Mouse (Mus musculus): ENCODE data around the gene Zfp644. TPM values are rescaled to one million over a fixed set of nuclear protein-coding genes. Genes with fewer than 3 reads are reported as not detected.

Gene Zfp644
- polyA plus RNA-seq (2014; fragmentation: Nextera tagmentation; extraction: Ambion mirVana): 77.6 and 89.9 TPM in 2 replicates

GRCm38 (mm10) chr5:106696396-106697337, at the start of gene Zfp644:
Gene Zfp644 (minus strand): TSS chr5:106697287.
- peak; percentile 99 for DNase-seq (ENCODE audit: low spot score, missing footprints)
- Histone ChIP-seq H3K4me2 (peak within 1 kb of the TSS; percentile 72), H3K4me3 (ENCODE audit: low read depth, low read length) (peak within 1 kb of the TSS; percentile 81), H3K9ac (ENCODE audit: low read length) (peak within 1 kb of the TSS; percentile 99), H3K4me1 (ENCODE audit: control insufficient read depth, insufficient read depth, low read length) (peaks cover 20% of the 10 kb centered on the region), H3K9me3 (ENCODE audit: control insufficient read depth, low read length) (no peaks in the 10 kb centered on the region), H3K27ac (ENCODE audit: low read depth, low read length) (peak within 1 kb of the TSS; percentile 99), H3K36me3 (ENCODE audit: control insufficient read depth, insufficient read depth, low read length) (no peaks in the 10 kb centered on the region), H3K27me3 (ENCODE audit: control insufficient read depth, insufficient read depth, low read length) (no peaks in the 10 kb centered on the region)
- ATAC-seq (ENCODE audit: low FRiP score): peak; percentile 94
- WGBS: under 1% methylated on average over 70 of the region's 71 CpGs

- WGBS: 44% methylated on average over 6 of the region's 6 CpGs
- no peak overlapping the region for H3K27ac ChIP-seq (ENCODE audit: low read depth, low read length)
- H3K4me1 ChIP-seq (ENCODE audit: control insufficient read depth, insufficient read depth, low read length): no peaks in the 10 kb centered on the region
- H3K36me3 ChIP-seq (ENCODE audit: control insufficient read depth, insufficient read depth, low read length): no peaks in the 10 kb centered on the region
- H3K9me3 ChIP-seq (ENCODE audit: control insufficient read depth, low read length): no peaks in the 10 kb centered on the region
- no peak for ATAC-seq (ENCODE audit: low FRiP score)
- H3K9ac ChIP-seq (ENCODE audit: low read length): no peak overlapping the region
- H3K4me3 ChIP-seq (ENCODE audit: low read depth, low read length): no peak overlapping the region
- no peaks in the 10 kb centered on the region for H3K27me3 ChIP-seq (ENCODE audit: control insufficient read depth, insufficient read depth, low read length)
- DNase-seq (ENCODE audit: low spot score, missing footprints): peak; percentile 75
- H3K4me2 ChIP-seq: no peak overlapping the region
These were observed 42.6 kb upstream of the Zfp644 start for GRCm38 (mm10) chr5:106739716-106740115.

DNA sequence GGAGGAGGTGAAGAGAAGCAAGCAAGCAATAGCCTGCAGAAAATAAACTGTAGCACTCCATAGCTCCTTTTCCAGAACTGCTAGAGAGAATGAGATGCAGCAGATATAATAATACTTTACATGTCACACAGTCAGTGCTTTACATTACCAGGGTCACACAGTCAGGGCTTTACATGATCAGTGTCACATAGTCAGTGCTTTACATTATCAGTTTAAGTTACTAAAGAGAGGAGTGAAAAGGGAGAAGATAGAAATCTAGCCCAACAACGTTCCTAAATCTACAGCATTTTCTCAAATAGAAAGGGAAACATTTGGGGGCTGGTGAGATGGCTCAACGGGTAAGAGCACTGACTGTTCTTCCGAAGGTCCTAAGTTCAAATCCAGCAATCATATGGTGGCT, 26.4 kb upstream of the Zfp644 start:
- H3K36me3 ChIP-seq (ENCODE audit: control insufficient read depth, insufficient read depth, low read length): no peaks in the 10 kb centered on the region
- no peaks in the 10 kb centered on the region for H3K9me3 ChIP-seq (ENCODE audit: control insufficient read depth, low read length)
- no peak overlapping the region for H3K4me2 ChIP-seq
- WGBS: 91% methylated on average over 3 of the region's 3 CpGs
- no peaks in the 10 kb centered on the region for H3K27me3 ChIP-seq (ENCODE audit: control insufficient read depth, insufficient read depth, low read length)
- ATAC-seq (ENCODE audit: low FRiP score) (no peak), DNase-seq (ENCODE audit: low spot score, missing footprints) (peak; percentile 75)
- H3K4me3 ChIP-seq (ENCODE audit: low read depth, low read length): no peak overlapping the region
- no peaks in the 10 kb centered on the region for H3K4me1 ChIP-seq (ENCODE audit: control insufficient read depth, insufficient read depth, low read length)
- no peak overlapping the region for H3K9ac ChIP-seq (ENCODE audit: low read length)
- H3K27ac ChIP-seq (ENCODE audit: low read depth, low read length): no peak overlapping the region

GRCm38 (mm10) chr5:106722771-106723170, 25.7 kb upstream of the Zfp644 start:
- no peaks in the 10 kb centered on the region for H3K36me3 ChIP-seq (ENCODE audit: control insufficient read depth, insufficient read depth, low read length)
- 82% methylated on average over 5 of the region's 5 CpGs for WGBS
- ATAC-seq (ENCODE audit: low FRiP score) (no peak), DNase-seq (ENCODE audit: low spot score, missing footprints) (peak; percentile 77)
- H3K27me3 ChIP-seq (ENCODE audit: control insufficient read depth, insufficient read depth, low read length): no peaks in the 10 kb centered on the region
- no peaks in the 10 kb centered on the region for H3K9me3 ChIP-seq (ENCODE audit: control insufficient read depth, low read length)
- H3K4me1 ChIP-seq (ENCODE audit: control insufficient read depth, insufficient read depth, low read length): no peaks in the 10 kb centered on the region
- no peak overlapping the region for H3K4me2 ChIP-seq
- no peak overlapping the region for H3K27ac ChIP-seq (ENCODE audit: low read depth, low read length)
- no peak overlapping the region for H3K4me3 ChIP-seq (ENCODE audit: low read depth, low read length)
- no peak overlapping the region for H3K9ac ChIP-seq (ENCODE audit: low read length)

DNA sequence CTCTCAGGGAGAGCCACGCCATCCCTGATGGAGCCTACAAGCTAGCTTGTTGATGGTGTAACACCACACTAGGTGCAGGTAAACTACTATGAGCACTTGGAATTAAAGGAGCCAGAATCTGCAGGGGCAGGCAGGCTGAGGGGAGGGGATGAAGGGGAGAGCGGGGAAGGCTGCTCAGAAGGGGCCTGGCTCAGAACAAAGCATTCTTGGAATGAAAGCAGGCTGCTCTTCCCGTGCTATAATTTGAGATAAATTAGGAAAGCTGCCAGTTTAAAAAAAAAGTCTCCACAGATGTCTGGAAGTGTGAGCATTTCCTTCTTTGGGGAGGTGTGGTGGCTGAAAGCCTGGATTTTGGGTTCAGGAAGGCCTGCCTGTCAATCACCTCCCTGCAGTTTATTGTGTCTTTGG, 14.8 kb upstream of the Zfp644 start:
- peak overlapping the region; percentile 42; the same call in 1 of the 2 replicates for H3K9ac ChIP-seq (ENCODE audit: low read length)
- no peak overlapping the region for H3K4me2 ChIP-seq
- no peaks in the 10 kb centered on the region for H3K36me3 ChIP-seq (ENCODE audit: control insufficient read depth, insufficient read depth, low read length)
- H3K27me3 ChIP-seq (ENCODE audit: control insufficient read depth, insufficient read depth, low read length): no peaks in the 10 kb centered on the region
- peak; percentile 88 for DNase-seq (ENCODE audit: low spot score, missing footprints)
- 36% methylated on average over 3 of the region's 3 CpGs for WGBS
- no peak overlapping the region for H3K27ac ChIP-seq (ENCODE audit: low read depth, low read length)
- H3K4me3 ChIP-seq (ENCODE audit: low read depth, low read length): no peak overlapping the region
- no peaks in the 10 kb centered on the region for H3K9me3 ChIP-seq (ENCODE audit: control insufficient read depth, low read length)
- H3K4me1 ChIP-seq (ENCODE audit: control insufficient read depth, insufficient read depth, low read length): peaks cover 6% of the 10 kb centered on the region; the same call in 1 of the 2 replicates
- no peak for ATAC-seq (ENCODE audit: low FRiP score)

DNA sequence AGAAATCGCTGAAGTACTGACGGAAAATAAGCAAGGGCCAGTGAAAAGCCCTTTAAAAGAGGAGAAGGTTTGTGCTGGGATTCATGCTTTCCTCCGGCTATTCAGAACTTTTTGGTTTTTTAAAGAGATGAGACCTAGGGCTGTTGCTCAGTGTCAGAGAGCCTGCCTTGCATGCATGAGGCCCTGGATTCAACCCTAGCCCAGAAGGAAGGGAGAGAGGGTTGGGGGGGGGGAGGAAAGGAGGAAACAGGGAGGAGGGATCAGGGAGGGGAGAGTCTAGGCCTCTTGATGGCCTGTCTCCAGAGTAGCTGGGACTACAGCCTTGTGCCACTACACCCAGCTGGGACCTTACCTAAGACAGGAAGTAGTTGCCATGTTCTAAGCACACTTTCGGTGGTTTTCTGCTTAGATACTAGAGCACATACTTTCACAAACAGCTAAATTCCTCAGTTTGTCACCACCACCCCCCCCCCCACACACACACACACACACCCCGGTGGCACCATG, 14.2 kb upstream of the Zfp644 start:
- WGBS: 77% methylated on average over 5 of the region's 5 CpGs
- peak; percentile 83 for DNase-seq (ENCODE audit: low spot score, missing footprints)
- no peaks in the 10 kb centered on the region for H3K9me3 ChIP-seq (ENCODE audit: control insufficient read depth, low read length)
- H3K4me3 ChIP-seq (ENCODE audit: low read depth, low read length): no peak overlapping the region
- peaks cover 6% of the 10 kb centered on the region; the same call in 1 of the 2 replicates for H3K4me1 ChIP-seq (ENCODE audit: control insufficient read depth, insufficient read depth, low read length)
- no peaks in the 10 kb centered on the region for H3K36me3 ChIP-seq (ENCODE audit: control insufficient read depth, insufficient read depth, low read length)
- H3K27ac ChIP-seq (ENCODE audit: low read depth, low read length): no peak overlapping the region
- no peak for ATAC-seq (ENCODE audit: low FRiP score)
- no peak overlapping the region; the same call in 1 of the 2 replicates for H3K9ac ChIP-seq (ENCODE audit: low read length)
- H3K27me3 ChIP-seq (ENCODE audit: control insufficient read depth, insufficient read depth, low read length): no peaks in the 10 kb centered on the region
- H3K4me2 ChIP-seq: no peak overlapping the region

GRCm38 (mm10) chr5:106710611-106711010, 13.5 kb upstream of the Zfp644 start:
- Histone ChIP-seq H3K9me3 (ENCODE audit: control insufficient read depth, low read length) (no peaks in the 10 kb centered on the region), H3K27me3 (ENCODE audit: control insufficient read depth, insufficient read depth, low read length) (no peaks in the 10 kb centered on the region), H3K4me3 (ENCODE audit: low read depth, low read length) (no peak overlapping the region), H3K4me2 (no peak overlapping the region), H3K4me1 (ENCODE audit: control insufficient read depth, insufficient read depth, low read length) (peaks cover 6% of the 10 kb centered on the region; the same call in 1 of the 2 replicates), H3K27ac (ENCODE audit: low read depth, low read length) (no peak overlapping the region), H3K9ac (ENCODE audit: low read length) (no peak overlapping the region), H3K36me3 (ENCODE audit: control insufficient read depth, insufficient read depth, low read length) (no peaks in the 10 kb centered on the region)
- 77% methylated on average over 12 of the region's 12 CpGs for WGBS
- ATAC-seq (ENCODE audit: low FRiP score): no peak
- DNase-seq (ENCODE audit: low spot score, missing footprints): peak; percentile 68

DNA sequence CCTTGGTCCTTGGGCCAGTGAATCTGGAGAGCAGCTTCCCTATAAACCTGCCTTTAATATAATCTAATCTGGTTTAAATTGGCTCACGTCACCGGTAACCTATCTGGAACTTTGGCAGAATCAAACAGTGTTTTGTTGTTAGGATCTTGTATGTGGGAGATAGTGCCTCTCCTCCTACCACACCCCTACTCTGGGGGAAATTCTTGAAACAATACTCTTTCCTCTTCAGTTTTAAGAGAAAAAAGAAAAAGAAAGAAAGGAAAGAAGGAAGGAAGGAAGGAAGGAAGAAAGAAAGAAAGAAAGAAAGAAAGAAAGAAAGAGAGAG, 13.0 kb upstream of the Zfp644 start:
- H3K27ac ChIP-seq (ENCODE audit: low read depth, low read length): no peak overlapping the region
- no peak for ATAC-seq (ENCODE audit: low FRiP score)
- 64% methylated on average over 2 of the region's 2 CpGs for WGBS

GRCm38 (mm10) chr5:106709388-106710084, 12.4 kb upstream of the Zfp644 start:
- H3K27me3 ChIP-seq (ENCODE audit: control insufficient read depth, insufficient read depth, low read length): no peaks in the 10 kb centered on the region
- H3K4me2 ChIP-seq: no peak overlapping the region
- peaks cover 6% of the 10 kb centered on the region; the same call in 1 of the 2 replicates for H3K4me1 ChIP-seq (ENCODE audit: control insufficient read depth, insufficient read depth, low read length)
- no peak overlapping the region for H3K27ac ChIP-seq (ENCODE audit: low read depth, low read length)
- H3K9me3 ChIP-seq (ENCODE audit: control insufficient read depth, low read length): no peaks in the 10 kb centered on the region
- H3K36me3 ChIP-seq (ENCODE audit: control insufficient read depth, insufficient read depth, low read length): no peaks in the 10 kb centered on the region
- peak; percentile 81 for DNase-seq (ENCODE audit: low spot score, missing footprints)
- H3K4me3 ChIP-seq (ENCODE audit: low read depth, low read length): no peak overlapping the region
- ATAC-seq (ENCODE audit: low FRiP score): no peak
- no peak overlapping the region for H3K9ac ChIP-seq (ENCODE audit: low read length)
- 42% methylated on average over 11 of the region's 11 CpGs for WGBS

More for the DNA sequence above, 13.0 kb upstream of the Zfp644 start:
- no peak overlapping the region for H3K4me3 ChIP-seq (ENCODE audit: low read depth, low read length)
- no peaks in the 10 kb centered on the region for H3K27me3 ChIP-seq (ENCODE audit: control insufficient read depth, insufficient read depth, low read length)
- H3K9me3 ChIP-seq (ENCODE audit: control insufficient read depth, low read length): no peaks in the 10 kb centered on the region
- no peak overlapping the region for H3K9ac ChIP-seq (ENCODE audit: low read length)
- no peaks in the 10 kb centered on the region for H3K36me3 ChIP-seq (ENCODE audit: control insufficient read depth, insufficient read depth, low read length)
- DNase-seq (ENCODE audit: low spot score, missing footprints): peak; percentile 8
- H3K4me1 ChIP-seq (ENCODE audit: control insufficient read depth, insufficient read depth, low read length): peaks cover 6% of the 10 kb centered on the region; the same call in 1 of the 2 replicates
- H3K4me2 ChIP-seq: no peak overlapping the region
